Mouse (Mus musculus) forebrain, embryonic 15.5 days (tissue): Measurements from ENCODE around the gene Olfr805. TPM values are rescaled to one million over a fixed set of nuclear protein-coding genes. Genes with fewer than 3 reads are reported as not detected.

ENCODE experiments used
- ATAC-seq: fragments of 200-750 bp; cut with Nextera tagmentation; replicated peaks from 2 replicates; pipeline ENCODE4 v1.8.0; 2017; ENCODE audit warnings: mild to moderate bottlenecking, moderate TSS enrichment, moderate library complexity
- H3K27ac ChIP-seq: fragments of 300-500 bp; sonication (generic); replicated peaks from 2 replicates; pipeline ENCODE4 v1.5.1; 2015; ENCODE audit warnings: mild to moderate bottlenecking, inconsistent platforms
- H3K27me3 ChIP-seq: fragments of 300-500 bp; sonication (generic); 2 replicates; pipeline ENCODE4 v1.6.1; 2015; ENCODE audit warnings: inconsistent platforms
- H3K36me3 ChIP-seq: fragments of 300-500 bp; sonication (generic); 2 replicates; pipeline ENCODE4 v1.6.1; 2015; ENCODE audit warnings: mild to moderate bottlenecking, inconsistent platforms
- H3K4me1 ChIP-seq: fragments of 300-500 bp; sonication (generic); 2 replicates; pipeline ENCODE4 v1.6.1; 2015; ENCODE audit warnings: inconsistent platforms
- H3K4me2 ChIP-seq: fragments of 300-500 bp; sonication (generic); replicated peaks from 2 replicates; pipeline ENCODE4 v1.6.1; 2015; ENCODE audit warnings: mild to moderate bottlenecking, inconsistent platforms
- H3K4me3 ChIP-seq: fragments of 300-500 bp; sonication (generic); 2 replicates; pipeline ENCODE4 v1.5.1; 2015; ENCODE audit warnings: mild to moderate bottlenecking, inconsistent platforms
- H3K9ac ChIP-seq: fragments of 300-500 bp; sonication (generic); replicated peaks from 2 replicates; pipeline ENCODE4 v1.6.1; 2015; ENCODE audit warnings: mild to moderate bottlenecking, inconsistent platforms
- H3K9me3 ChIP-seq: fragments of 300-500 bp; sonication (generic); 2 replicates; pipeline ENCODE4 v1.6.1; 2016; ENCODE audit warnings: inconsistent platforms
- WGBS: fragments of 180-500 bp; shearing (Covaris S2); methylation state at CpG from one replicate; pipeline ENCODE4 v1.1.7; 2015; ENCODE audit warnings: mixed read lengths; 5-methylcytosine and 5-hydroxymethylcytosine counted together
- microRNA-seq: library from miRNA; unstranded; fragments of <30 nt; microRNA quantifications from one replicate; pipeline ENCODE4, GENCODE M21; 2016
- polyA plus RNA-seq: library from polyadenylated mRNA; unstranded; fragments of >200 nt; fragmentation: Nextera tagmentation; extraction: Ambion mirVana; gene quantifications from 2 replicates; pipeline ENCODE4 v1.2.1, GENCODE M21; 2015

Olfr805 gene
- not detected in 2 replicates for polyA plus RNA-seq

DNA sequence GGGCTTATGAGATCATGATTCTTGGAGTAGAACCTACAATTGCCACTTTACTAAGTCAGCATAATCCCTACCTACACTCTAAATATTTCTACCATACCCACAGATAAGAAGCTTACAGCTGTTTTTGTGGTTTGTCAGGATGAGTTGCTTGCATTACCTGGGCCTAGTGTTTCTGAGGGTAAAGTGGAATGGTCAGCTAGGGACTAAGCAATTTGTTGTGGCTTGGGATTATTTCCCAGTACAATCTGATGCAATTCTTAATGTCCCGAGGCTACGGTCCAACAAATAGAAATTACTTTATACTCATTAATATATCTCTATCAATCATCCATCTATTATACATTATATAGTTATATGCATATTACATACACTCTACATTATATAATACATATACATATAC is at the start of gene Olfr805:
TSS of gene Olfr805 (minus strand) at position 101 of the 400 bp plus-strand sequence.
- H3K4me2 ChIP-seq, result no peak within 1 kb of the TSS
- no peak for ATAC-seq
- H3K4me3 ChIP-seq, result no peak within 1 kb of the TSS
- 99% methylated on average over 2 of the region's 2 CpGs for WGBS
- no peak within 1 kb of the TSS for H3K27ac ChIP-seq
- no peaks in the 10 kb centered on the region for H3K36me3 ChIP-seq
- H3K9me3 ChIP-seq, result no peaks in the 10 kb centered on the region
- no peaks in the 10 kb centered on the region for H3K4me1 ChIP-seq
- H3K9ac ChIP-seq, result no peak within 1 kb of the TSS
- no peaks in the 10 kb centered on the region for H3K27me3 ChIP-seq

DNA sequence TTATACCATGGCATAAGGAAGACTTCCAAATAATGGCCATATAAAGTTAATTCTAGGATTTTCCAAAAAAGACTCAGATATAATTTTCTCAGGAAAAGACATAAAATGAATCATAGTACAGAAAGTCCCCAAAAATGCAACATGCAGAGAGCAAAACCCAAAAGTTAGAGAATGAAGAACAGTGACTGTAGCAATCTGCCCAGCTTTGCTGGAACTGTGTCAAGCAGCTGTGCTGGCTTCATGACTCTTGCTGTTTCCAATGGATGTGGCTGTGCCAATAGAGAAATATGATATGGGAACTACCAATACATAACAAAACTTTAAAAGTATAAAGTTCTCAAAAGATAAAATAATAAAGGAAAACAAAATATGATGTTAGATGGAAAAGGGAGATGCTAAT is 48.9 kb upstream of the Olfr805 start:
- no peak for ATAC-seq
- no peak overlapping the region for H3K27ac ChIP-seq
- no peaks in the 10 kb centered on the region for H3K9me3 ChIP-seq
- no peaks in the 10 kb centered on the region for H3K36me3 ChIP-seq
- H3K4me3 ChIP-seq, result no peak overlapping the region
- no peak overlapping the region for H3K9ac ChIP-seq
- no peak overlapping the region for H3K4me2 ChIP-seq
- H3K27me3 ChIP-seq, result no peaks in the 10 kb centered on the region
- H3K4me1 ChIP-seq, result no peaks in the 10 kb centered on the region

DNA sequence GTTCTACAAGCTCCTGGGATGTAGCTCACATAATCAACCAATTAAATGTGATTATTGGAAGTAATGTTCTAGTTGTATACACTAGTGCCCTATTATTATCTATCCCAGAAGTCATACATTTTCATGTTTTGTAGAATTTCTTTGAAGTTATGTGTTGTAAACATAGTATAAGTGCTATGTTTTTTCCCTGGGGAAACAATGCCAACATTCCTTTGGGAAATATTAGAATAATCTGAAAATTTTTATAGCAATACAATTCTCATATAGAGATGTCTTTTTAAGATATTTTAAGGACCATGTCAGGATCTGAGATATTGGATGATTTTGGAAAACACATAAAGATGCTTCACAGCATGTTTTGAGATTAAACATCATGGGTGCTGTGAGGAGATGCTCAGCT is 45.2 kb upstream of the Olfr805 start, which contains the start of gene Olfr809:
TSS of gene Olfr809 (plus strand) at position 301 of the 400 bp plus-strand sequence.
- no peak within 1 kb of the TSS for H3K9ac ChIP-seq
- no peaks in the 10 kb centered on the region for H3K9me3 ChIP-seq
- no peaks in the 10 kb centered on the region for H3K4me1 ChIP-seq

DNA sequence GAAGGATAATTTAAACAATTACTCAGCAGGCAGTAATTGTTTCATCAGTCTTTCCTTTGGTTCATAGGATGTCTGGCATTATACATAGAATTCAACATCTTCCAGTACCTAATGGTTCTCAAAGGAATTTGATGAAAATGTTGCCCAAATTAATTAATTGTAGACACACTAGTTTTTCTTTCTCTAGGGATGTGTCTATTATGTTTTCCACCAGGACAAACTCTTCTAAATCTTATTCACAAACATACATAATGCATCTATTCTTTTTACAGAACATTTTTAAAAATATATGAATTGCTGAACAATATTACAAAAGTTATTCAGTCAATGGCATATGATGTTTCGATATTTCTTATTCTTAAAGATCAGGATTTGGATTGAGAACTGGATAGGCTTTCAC is 36.0 kb upstream of the Olfr805 start, which contains the start of gene Olfr808:
TSS of gene Olfr808 (plus strand) at position 301 of the 400 bp plus-strand sequence.
- Histone ChIP-seq H3K9me3 (no peaks in the 10 kb centered on the region), H3K27ac (no peak within 1 kb of the TSS), H3K4me3 (no peak within 1 kb of the TSS), H3K4me1 (no peaks in the 10 kb centered on the region), H3K36me3 (no peaks in the 10 kb centered on the region), H3K4me2 (no peak within 1 kb of the TSS), H3K9ac (no peak within 1 kb of the TSS), H3K27me3 (no peaks in the 10 kb centered on the region)
- WGBS, result 94% methylated on average over 1 of the region's 1 CpGs
- ATAC-seq, result no peak

More for the DNA sequence above, 45.2 kb upstream of the Olfr805 start, which contains the start of gene Olfr809:
- H3K4me3 ChIP-seq, result no peak within 1 kb of the TSS
- no peak within 1 kb of the TSS for H3K27ac ChIP-seq
- H3K4me2 ChIP-seq, result no peak within 1 kb of the TSS
- no peaks in the 10 kb centered on the region for H3K27me3 ChIP-seq
- no peak for ATAC-seq
- no peaks in the 10 kb centered on the region for H3K36me3 ChIP-seq

DNA sequence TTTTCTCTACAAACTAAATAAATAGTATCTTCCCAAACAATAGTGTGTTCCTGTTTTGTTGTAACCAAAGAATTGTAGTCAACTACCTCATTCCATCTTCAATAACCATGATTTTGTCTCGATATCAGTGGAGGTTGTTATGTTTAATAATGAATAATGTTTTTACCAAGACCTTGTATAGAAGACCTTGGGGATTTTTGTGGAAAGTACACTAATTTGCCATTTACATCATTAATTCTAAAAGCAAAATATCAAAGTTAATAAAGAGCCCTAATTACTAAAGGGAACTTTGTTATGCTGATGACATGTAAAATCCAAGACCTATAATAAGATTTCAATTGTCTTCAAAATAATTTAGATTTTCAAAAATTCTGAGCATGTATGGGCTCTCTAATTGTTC is 28.5 kb upstream of the Olfr805 start, which contains the start of gene Olfr807:
TSS of gene Olfr807 (minus strand) at position 101 of the 400 bp plus-strand sequence.
- H3K27ac ChIP-seq, result no peak within 1 kb of the TSS
- H3K9ac ChIP-seq, result no peak within 1 kb of the TSS
- WGBS, result 89% methylated on average over 1 of the region's 1 CpGs
- no peaks in the 10 kb centered on the region for H3K4me1 ChIP-seq
- no peak within 1 kb of the TSS for H3K4me3 ChIP-seq
- H3K9me3 ChIP-seq, result no peaks in the 10 kb centered on the region
- no peaks in the 10 kb centered on the region for H3K36me3 ChIP-seq
- no peaks in the 10 kb centered on the region for H3K27me3 ChIP-seq
- H3K4me2 ChIP-seq, result no peak within 1 kb of the TSS
- no peak for ATAC-seq

DNA sequence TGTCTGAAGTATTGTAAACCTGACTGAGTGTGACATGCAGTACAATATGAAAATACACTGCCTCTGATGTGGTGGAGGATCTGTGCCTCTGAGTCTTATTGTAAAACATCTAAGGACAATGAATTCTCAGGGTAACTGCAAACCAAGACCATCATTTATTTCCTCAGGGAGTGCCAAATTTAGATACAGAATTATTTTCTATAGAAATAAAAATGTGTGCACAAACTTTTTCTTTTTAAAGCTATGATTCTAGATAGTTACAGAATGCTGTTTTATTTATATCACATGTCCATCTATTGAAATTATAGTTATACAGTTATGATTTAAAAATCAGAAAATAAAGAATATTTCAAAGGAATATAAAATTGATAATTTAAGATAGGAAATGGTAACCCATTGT is 12.6 kb upstream of the Olfr805 start, which contains the start of gene Olfr806:
TSS of gene Olfr806 (minus strand) at position 101 of the 400 bp plus-strand sequence.
- no peaks in the 10 kb centered on the region for H3K9me3 ChIP-seq
- H3K4me3 ChIP-seq, result no peak within 1 kb of the TSS
- no peaks in the 10 kb centered on the region for H3K36me3 ChIP-seq
- no peaks in the 10 kb centered on the region for H3K4me1 ChIP-seq
- ATAC-seq, result no peak
- no peak within 1 kb of the TSS for H3K9ac ChIP-seq
- no peaks in the 10 kb centered on the region for H3K27me3 ChIP-seq
- H3K27ac ChIP-seq, result no peak within 1 kb of the TSS
- H3K4me2 ChIP-seq, result no peak within 1 kb of the TSS

DNA sequence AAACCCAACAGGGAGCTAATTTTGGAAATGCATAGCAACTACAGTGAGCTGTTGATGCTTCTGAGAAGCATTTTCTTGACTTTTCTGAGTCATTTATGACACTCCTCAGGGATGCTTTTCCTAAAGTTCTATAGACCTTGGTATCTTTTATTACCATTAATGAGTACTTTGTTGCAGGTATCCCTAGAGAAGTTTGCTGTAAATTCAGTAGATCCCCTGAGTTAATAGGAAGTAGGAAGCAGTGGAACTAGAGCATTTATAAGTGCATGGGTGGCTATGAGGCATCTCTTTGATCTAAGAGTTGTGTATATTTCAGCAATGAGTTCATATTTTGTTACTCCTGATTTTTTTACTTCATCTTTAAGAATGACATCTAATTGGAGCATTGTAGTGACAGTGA is 26.3 kb downstream of the Olfr805 start, which contains the start of gene Olfr804:
TSS of gene Olfr804 (plus strand) at position 301 of the 400 bp plus-strand sequence.
- ATAC-seq, result no peak
- H3K27ac ChIP-seq, result no peak within 1 kb of the TSS

DNA sequence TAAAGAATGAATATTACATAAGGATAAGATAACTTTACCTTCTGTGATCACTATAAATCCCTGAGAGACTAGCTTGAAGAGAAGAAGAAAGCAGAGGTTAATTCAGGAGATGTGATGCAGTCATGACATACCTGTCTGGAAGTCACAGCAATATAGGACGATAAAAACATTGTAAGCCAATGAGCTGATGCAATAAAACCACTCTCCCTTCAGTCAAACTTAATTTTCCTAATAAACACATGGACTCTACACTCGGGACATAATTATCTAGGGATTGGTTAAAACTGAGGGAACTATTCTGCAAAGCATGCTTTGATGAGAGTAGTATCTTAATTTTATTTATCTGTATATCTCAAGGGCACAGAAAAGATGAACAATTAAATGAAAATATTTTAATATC is 35.0 kb downstream of the Olfr805 start, which contains the start of gene Olfr803:
TSS of gene Olfr803 (minus strand) at position 101 of the 400 bp plus-strand sequence.
- Histone ChIP-seq H3K4me2 (no peak within 1 kb of the TSS), H3K9me3 (no peaks in the 10 kb centered on the region), H3K4me3 (no peak within 1 kb of the TSS), H3K9ac (no peak within 1 kb of the TSS), H3K36me3 (no peaks in the 10 kb centered on the region), H3K27ac (no peak within 1 kb of the TSS), H3K4me1 (no peaks in the 10 kb centered on the region), H3K27me3 (no peaks in the 10 kb centered on the region)
- ATAC-seq, result no peak
- WGBS, result 86% methylated on average over 2 of the region's 2 CpGs

More for the DNA sequence above, 26.3 kb downstream of the Olfr805 start, which contains the start of gene Olfr804:
- H3K27me3 ChIP-seq, result no peaks in the 10 kb centered on the region
- no peak within 1 kb of the TSS for H3K4me3 ChIP-seq
- H3K9ac ChIP-seq, result no peak within 1 kb of the TSS
- no peaks in the 10 kb centered on the region for H3K36me3 ChIP-seq
- no peak within 1 kb of the TSS for H3K4me2 ChIP-seq
- no peaks in the 10 kb centered on the region for H3K4me1 ChIP-seq
- H3K9me3 ChIP-seq, result no peaks in the 10 kb centered on the region

DNA sequence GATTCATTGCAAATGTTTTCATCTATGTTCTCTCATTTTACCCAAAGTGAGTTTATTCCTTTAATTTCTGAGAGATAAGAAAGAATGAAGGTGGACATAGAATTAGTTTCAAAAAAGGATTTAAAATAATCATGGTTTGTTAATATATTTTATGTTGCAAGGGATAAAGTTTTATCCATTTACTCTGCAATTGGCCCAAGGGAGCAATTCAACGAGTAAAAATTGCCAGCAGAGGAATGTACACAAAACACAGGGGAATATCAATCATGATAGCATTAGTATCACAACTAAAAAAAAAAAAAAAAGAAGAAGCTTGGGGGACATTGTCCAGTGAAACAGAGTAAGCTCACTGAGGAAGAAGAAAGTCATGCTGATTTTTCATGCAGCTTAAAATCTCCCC is 41.1 kb downstream of the Olfr805 start, which contains the start of gene Olfr802:
TSS of gene Olfr802 (minus strand) at position 101 of the 400 bp plus-strand sequence.
- Histone ChIP-seq H3K27ac (no peak within 1 kb of the TSS), H3K27me3 (no peaks in the 10 kb centered on the region), H3K9ac (no peak within 1 kb of the TSS), H3K36me3 (no peaks in the 10 kb centered on the region), H3K9me3 (no peaks in the 10 kb centered on the region), H3K4me3 (no peak within 1 kb of the TSS), H3K4me2 (no peak within 1 kb of the TSS), H3K4me1 (no peaks in the 10 kb centered on the region)
- ATAC-seq, result no peak
- 67% methylated on average over 1 of the region's 1 CpGs for WGBS

DNA sequence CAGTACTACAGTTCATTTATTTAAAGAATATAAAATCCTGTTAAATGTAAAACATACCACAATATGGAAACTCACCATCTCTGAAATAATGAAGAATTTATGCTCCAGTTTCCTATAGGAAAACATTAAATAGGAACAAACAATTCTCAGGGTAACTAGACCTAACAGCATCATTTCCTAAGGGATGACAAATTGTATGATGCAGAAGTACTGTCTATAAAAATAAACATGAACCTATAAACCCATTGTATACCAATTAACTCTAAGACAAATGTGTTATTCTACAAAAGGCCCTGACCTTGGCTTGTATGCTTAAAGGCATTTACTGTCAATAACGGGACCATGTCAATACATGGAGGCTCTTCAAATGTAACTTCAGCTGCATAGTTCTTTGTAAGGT is 55.4 kb downstream of the Olfr805 start, which contains the start of gene Olfr801:
TSS of gene Olfr801 (minus strand) at position 101 of the 400 bp plus-strand sequence.
- Histone ChIP-seq H3K9me3 (no peaks in the 10 kb centered on the region), H3K9ac (no peak within 1 kb of the TSS), H3K27ac (no peak within 1 kb of the TSS), H3K36me3 (no peaks in the 10 kb centered on the region), H3K4me2 (no peak within 1 kb of the TSS), H3K27me3 (no peaks in the 10 kb centered on the region), H3K4me3 (no peak within 1 kb of the TSS), H3K4me1 (no peaks in the 10 kb centered on the region)
- ATAC-seq, result no peak
- 79% methylated on average over 1 of the region's 1 CpGs for WGBS

Small RNA genes lying within 50 kb of the gene (microRNA-seq; reads per million reads assigned to microRNA genes)
- gene Gm24485, result not detected

Other genes with a start within 250 kb of the Olfr805 start
- gene Olfr789, start 244.6 kb downstream of the Olfr805 start, polyA plus RNA-seq, result not detected in 2 replicates
- gene Olfr790, start 230.9 kb downstream of the Olfr805 start, polyA plus RNA-seq, result not detected in 2 replicates
- gene Olfr791, start 207.6 kb downstream of the Olfr805 start, polyA plus RNA-seq, result not detected in 2 replicates
- gene Olfr792, start 190.2 kb downstream of the Olfr805 start, polyA plus RNA-seq, result not detected in 2 replicates
- gene Olfr794, start 161.7 kb downstream of the Olfr805 start, polyA plus RNA-seq, result not detected in 2 replicates
- not detected in 2 replicates for gene Olfr796, start 116.8 kb downstream of the Olfr805 start, polyA plus RNA-seq
- not detected in 2 replicates for gene Olfr798, start 101.4 kb downstream of the Olfr805 start, polyA plus RNA-seq
- gene Olfr799, start 91.9 kb downstream of the Olfr805 start, polyA plus RNA-seq, result not detected in 2 replicates
- gene Olfr800, start 71.7 kb downstream of the Olfr805 start, polyA plus RNA-seq, result not detected in 2 replicates
- not detected in 2 replicates for gene Olfr801, start 55.5 kb downstream of the Olfr805 start, polyA plus RNA-seq
- 0.06 TPM in 1 of 2 replicates, not detected in the other for gene Olfr802, start 41.2 kb downstream of the Olfr805 start, polyA plus RNA-seq
- not detected in 2 replicates for gene Olfr803, start 35.1 kb downstream of the Olfr805 start, polyA plus RNA-seq
- not detected in 2 replicates for gene Olfr804, start 26.2 kb downstream of the Olfr805 start, polyA plus RNA-seq
- gene Olfr806, start 12.5 kb upstream of the Olfr805 start, polyA plus RNA-seq, result not detected in 2 replicates
- gene Olfr807, start 28.4 kb upstream of the Olfr805 start, polyA plus RNA-seq, result not detected in 2 replicates
- gene Olfr808, start 36.1 kb upstream of the Olfr805 start, polyA plus RNA-seq, result not detected in 2 replicates
- not detected in 2 replicates for gene Olfr809, start 45.3 kb upstream of the Olfr805 start, polyA plus RNA-seq
- not detected in 2 replicates for gene Olfr810, start 65.5 kb upstream of the Olfr805 start, polyA plus RNA-seq
- gene Olfr811, start 75.0 kb upstream of the Olfr805 start, polyA plus RNA-seq, result not detected in 2 replicates
- not detected in 2 replicates for gene Olfr812, start 116.7 kb upstream of the Olfr805 start, polyA plus RNA-seq
- gene Olfr813, start 126.0 kb upstream of the Olfr805 start, polyA plus RNA-seq, result not detected in 2 replicates
- gene Olfr814, start 150.5 kb upstream of the Olfr805 start, polyA plus RNA-seq, result not detected in 2 replicates
- not detected in 2 replicates for gene Olfr815, start 176.5 kb upstream of the Olfr805 start, polyA plus RNA-seq
- not detected in 2 replicates for gene Olfr816, start 186.2 kb upstream of the Olfr805 start, polyA plus RNA-seq
- gene Olfr818, start 219.7 kb upstream of the Olfr805 start, polyA plus RNA-seq, result not detected in 2 replicates
- not detected in 2 replicates for gene Olfr819, start 237.9 kb upstream of the Olfr805 start, polyA plus RNA-seq
- not detected in 2 replicates for gene Olfr247, start 246.8 kb upstream of the Olfr805 start, polyA plus RNA-seq